Mouse (Mus musculus) erythroblast, embryonic 14.5 days (primary cell): ENCODE measurements at regions not wholly inside any gene's neighbourhood (a gene's known extent, or its start where the extent isn't known, plus 50 kb on each side); places are given as distances from the start of the nearest gene placed in this dataset.

Experiments
- GATA1 ChIP-seq: IDR thresholded peaks from 2 replicates; pipeline ENCODE4 v1.6.1; 2012; ENCODE audit warnings: low read length, inconsistent platforms, mixed read lengths
- TAL1 ChIP-seq: IDR thresholded peaks from 3 replicates; pipeline ENCODE4 v1.6.1; 2012; ENCODE audit warnings: low read length, inconsistent platforms, mixed read lengths

GRCm38 (mm10) chr8:112332021-112332420 lies 237.8 kb upstream of the Cntnap4 start:
- no peak for TF ChIP-seq TAL1
- TF ChIP-seq GATA1: no peak
